Mouse (Mus musculus): Measurements from ENCODE around the gene Rad9a. TPM values are rescaled to one million over a fixed set of nuclear protein-coding genes. Genes with fewer than 3 reads are reported as not detected.

Rad9a gene
- polyA plus RNA-seq (2017; shearing (Covaris generic)): 82.8 TPM

GRCm38 (mm10) chr19:4201291-4201909 is at the start of gene Rad9a:
Rad9a (minus strand) TSS chr19:4201662.

DNA sequence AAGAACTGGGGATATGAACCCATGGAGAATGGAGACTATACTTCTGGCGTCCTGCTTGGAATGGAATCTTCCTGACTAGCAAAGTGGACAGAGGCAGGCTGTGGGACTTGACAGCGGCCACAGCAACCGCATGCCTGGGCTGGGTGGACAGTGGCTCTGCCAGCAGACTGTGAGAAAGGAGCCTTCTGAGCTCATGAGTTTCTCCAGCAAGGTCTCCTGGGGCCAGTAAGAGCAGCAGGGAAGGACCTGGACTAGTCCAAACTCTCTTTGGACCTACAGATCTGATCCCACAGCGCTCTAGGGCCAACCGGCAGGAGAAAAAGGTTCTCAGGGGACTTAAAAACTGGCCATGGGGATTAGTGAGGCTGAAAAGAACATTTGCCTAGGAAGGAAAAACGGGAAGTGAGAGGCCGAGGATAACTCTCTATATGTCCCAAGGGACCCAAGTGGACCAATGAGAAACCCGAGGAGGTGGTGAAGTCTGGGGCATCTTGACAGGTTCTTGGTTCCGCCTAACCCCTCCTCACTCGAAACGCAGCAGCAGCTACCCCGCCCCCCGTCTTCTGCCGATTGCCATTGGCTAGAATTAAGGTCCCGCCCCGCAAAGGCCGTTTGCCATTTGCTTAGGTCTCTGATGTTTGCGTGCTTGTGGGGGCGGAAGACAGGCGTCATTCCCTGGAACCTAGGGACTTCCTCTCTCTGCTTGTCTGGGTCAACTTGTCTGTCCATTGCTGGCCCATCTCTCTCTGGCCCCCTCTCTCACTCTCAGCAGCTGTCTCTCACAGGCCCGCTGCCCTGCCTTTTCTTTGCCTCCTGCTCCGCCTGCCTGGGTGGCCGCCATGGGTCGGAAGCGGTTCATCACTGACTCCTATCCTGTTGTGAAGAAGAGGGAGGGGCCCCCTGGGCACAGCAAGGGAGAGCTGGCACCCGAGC is 30.1 kb upstream of the Rad9a start, which contains the start of gene Pold4:
TSS of gene Pold4 (plus strand) at position 647 of the 933 bp plus-strand sequence.

GRCm38 (mm10) chr19:4214071-4214770 is 12.8 kb upstream of the Rad9a start, which contains the start of the genes Clcf1 and AC109138.7:
Clcf1 (plus strand) TSS chr19:4214238.
AC109138.7 (plus strand) TSS chr19:4214357.

DNA sequence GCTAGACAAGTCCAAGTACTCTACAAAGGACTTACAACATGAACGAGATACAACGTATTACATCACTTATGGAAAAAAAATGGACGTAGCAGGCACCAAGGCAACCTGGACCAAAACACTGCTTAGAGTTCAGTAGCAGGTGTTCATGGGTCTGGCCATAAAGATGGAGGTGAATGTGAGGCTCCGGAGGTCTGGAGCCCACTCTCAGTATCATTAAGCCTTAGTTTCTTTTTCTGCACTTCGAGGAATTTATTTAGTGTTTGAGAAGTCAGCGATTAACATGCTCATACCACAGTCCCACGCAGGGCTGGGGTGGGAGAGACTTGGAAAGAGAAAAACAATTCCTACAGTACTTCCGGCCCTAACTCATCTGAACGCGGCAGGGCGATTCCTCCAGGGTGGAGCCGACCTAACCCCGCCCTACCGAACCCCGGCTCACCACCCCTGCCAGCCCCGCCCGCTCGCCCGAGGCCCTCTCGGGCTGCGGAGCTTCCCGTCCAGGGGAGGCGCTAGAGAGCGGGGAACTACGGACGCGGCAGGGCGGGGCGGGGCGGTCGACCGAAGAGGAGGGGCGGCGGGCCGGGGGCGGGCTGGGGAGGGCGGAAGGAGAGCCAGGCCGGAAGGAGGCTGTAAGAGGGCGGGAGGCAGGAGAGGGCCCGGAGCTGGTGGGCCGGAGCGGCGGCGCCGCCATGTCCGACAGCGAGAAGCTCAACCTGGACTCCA is 9.8 kb downstream of the Rad9a start, which contains the start of gene Ppp1ca:
TSS of gene Ppp1ca (plus strand) at position 538 of the 723 bp plus-strand sequence.

GRCm38 (mm10) chr19:4190831-4191334 is 10.6 kb downstream of the Rad9a start, which contains the start of gene Tbc1d10c:
Tbc1d10c (minus strand) TSS chr19:4191284.

DNA sequence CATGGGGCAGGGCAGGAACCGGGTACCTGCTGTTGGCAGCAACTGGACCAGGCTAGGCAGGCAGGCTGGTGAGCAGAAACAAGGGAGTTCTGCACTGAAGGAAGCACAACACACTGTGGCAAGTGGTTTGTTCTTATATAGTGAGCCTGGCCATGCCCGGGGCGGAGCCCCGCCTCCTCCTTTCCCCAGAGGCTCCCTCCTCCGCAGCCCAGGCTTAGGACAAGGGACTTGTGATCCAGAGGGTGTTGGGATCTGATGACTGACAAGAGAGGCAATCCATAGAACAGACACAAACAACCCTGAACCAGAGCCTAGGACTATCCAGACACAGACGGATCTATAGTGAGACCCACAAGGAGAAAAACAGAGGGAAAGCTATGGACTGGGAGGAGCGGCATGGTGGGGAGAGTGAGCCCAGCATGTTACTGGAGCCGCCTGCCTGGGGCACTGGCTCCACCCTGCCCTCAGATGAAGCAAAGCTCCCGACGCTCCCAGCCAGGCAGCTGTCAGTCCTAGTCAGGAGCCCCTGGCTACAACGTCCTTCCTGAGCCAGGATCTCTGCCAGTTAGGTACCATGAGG is 26.0 kb downstream of the Rad9a start, which contains the start of gene Carns1:
TSS of gene Carns1 (minus strand) at position 112 of the 580 bp plus-strand sequence.

GRCm38 (mm10) chr19:4162646-4163542 is 38.6 kb downstream of the Rad9a start, which contains the start of gene Rps6kb2:
Rps6kb2 (minus strand) TSS chr19:4163354.

GRCm38 (mm10) chr19:4153232-4153654 is 48.2 kb downstream of the Rad9a start, which contains the start of gene Ptprcap:
Ptprcap (plus strand) TSS chr19:4153604.

DNA sequence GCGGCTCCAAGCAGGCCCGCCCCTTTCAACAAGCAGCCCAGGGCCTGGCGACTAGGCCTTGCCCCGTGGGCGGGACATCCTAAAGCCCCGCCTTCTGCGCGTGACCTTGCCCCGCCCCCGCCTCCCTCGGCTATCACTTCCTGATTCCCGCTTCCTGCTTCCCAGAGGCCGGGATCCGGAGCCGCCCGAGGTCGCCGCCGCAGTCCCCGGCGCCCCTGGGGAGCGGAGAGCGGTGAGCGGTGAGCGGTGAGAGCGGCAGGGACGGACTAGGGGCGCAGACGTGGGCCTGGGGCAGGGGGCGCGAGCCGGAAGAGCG is 53.0 kb downstream of the Rad9a start, which contains the start of gene Coro1b:
TSS of gene Coro1b (plus strand) at position 129 of the 316 bp plus-strand sequence.

Other genes starting within 250 kb of the Rad9a start
- not detected for gene Aldh3b3, start 243.0 kb downstream of the Rad9a start, polyA plus RNA-seq (2017; shearing (Covaris generic))
- gene Aldh3b2, start 229.3 kb downstream of the Rad9a start, polyA plus RNA-seq (2017; shearing (Covaris generic)): not detected
- 0.71 TPM for gene Acy3, start 215.1 kb downstream of the Rad9a start, polyA plus RNA-seq (2017; shearing (Covaris generic))
- gene Tbx10, start 208.9 kb downstream of the Rad9a start, polyA plus RNA-seq (2017; shearing (Covaris generic)): not detected
- 9.1 TPM for gene Nudt8, start 201.1 kb downstream of the Rad9a start, polyA plus RNA-seq (2017; shearing (Covaris generic))
- gene Gm49405, start 201.0 kb downstream of the Rad9a start, polyA plus RNA-seq (2017; shearing (Covaris generic)): 1.4 TPM
- gene Doc2g, start 198.3 kb downstream of the Rad9a start, polyA plus RNA-seq (2017; shearing (Covaris generic)): 2.1 TPM
- gene Ndufv1, start 188.9 kb downstream of the Rad9a start, polyA plus RNA-seq (2017; shearing (Covaris generic)): 169 TPM
- 708 TPM for gene Gstp1, start 163.7 kb downstream of the Rad9a start, polyA plus RNA-seq (2017; shearing (Covaris generic))
- gene Gstp2, start 155.6 kb downstream of the Rad9a start, polyA plus RNA-seq (2017; shearing (Covaris generic)): 3.2 TPM
- 149 TPM for gene Gstp3, start 142.1 kb downstream of the Rad9a start, polyA plus RNA-seq (2017; shearing (Covaris generic))
- gene Cabp2, start 120.1 kb downstream of the Rad9a start, polyA plus RNA-seq (2017; shearing (Covaris generic)): not detected
- 1,029 TPM for gene Cdk2ap2, start 104.5 kb downstream of the Rad9a start, polyA plus RNA-seq (2017; shearing (Covaris generic))
- gene Pitpnm1, start 101.7 kb downstream of the Rad9a start, polyA plus RNA-seq (2017; shearing (Covaris generic)): 346 TPM
- gene Aip, start 75.8 kb downstream of the Rad9a start, polyA plus RNA-seq (2017; shearing (Covaris generic)): 228 TPM
- gene Gpr152, start 61.9 kb downstream of the Rad9a start, polyA plus RNA-seq (2017; shearing (Covaris generic)): not detected
- 0.38 TPM for gene Cabp4, start 57.6 kb downstream of the Rad9a start, polyA plus RNA-seq (2017; shearing (Covaris generic))
- gene Coro1b, start 53.0 kb downstream of the Rad9a start, polyA plus RNA-seq (2017; shearing (Covaris generic)): 424 TPM
- gene Ptprcap, start 48.1 kb downstream of the Rad9a start, polyA plus RNA-seq (2017; shearing (Covaris generic)): 1,706 TPM
- gene Rps6kb2, start 38.3 kb downstream of the Rad9a start, polyA plus RNA-seq (2017; shearing (Covaris generic)): 58.8 TPM
- 11.0 TPM for gene Carns1, start 26.2 kb downstream of the Rad9a start, polyA plus RNA-seq (2017; shearing (Covaris generic))
- 828 TPM for gene Tbc1d10c, start 10.4 kb downstream of the Rad9a start, polyA plus RNA-seq (2017; shearing (Covaris generic))
- gene Ppp1ca, start 9.6 kb downstream of the Rad9a start, polyA plus RNA-seq (2017; shearing (Covaris generic)): 1,287 TPM
- gene Clcf1, start 12.6 kb upstream of the Rad9a start, polyA plus RNA-seq (2017; shearing (Covaris generic)): 39.2 TPM
- gene AC109138.7, start 12.7 kb upstream of the Rad9a start, polyA plus RNA-seq (2017; shearing (Covaris generic)): not detected
- 139 TPM for gene Pold4, start 30.2 kb upstream of the Rad9a start, polyA plus RNA-seq (2017; shearing (Covaris generic))
- 1.5 TPM for gene Ssh3, start 67.5 kb upstream of the Rad9a start, polyA plus RNA-seq (2017; shearing (Covaris generic))
- gene Ankrd13d, start 81.5 kb upstream of the Rad9a start, polyA plus RNA-seq (2017; shearing (Covaris generic)): 3.8 TPM
- 52.5 TPM for gene Grk2, start 104.6 kb upstream of the Rad9a start, polyA plus RNA-seq (2017; shearing (Covaris generic))
- 64.3 TPM for gene Kdm2a, start 196.6 kb upstream of the Rad9a start, polyA plus RNA-seq (2017; shearing (Covaris generic))
- 3.0 TPM for gene Rhod, start 237.8 kb upstream of the Rad9a start, polyA plus RNA-seq (2017; shearing (Covaris generic))

Measured in CD4-positive, CD25-positive, alpha-beta regulatory T cell, adult 9 weeks (primary cell).